ENCODE assay signal across 20 mouse cellular contexts in the genomic region with DNA sequence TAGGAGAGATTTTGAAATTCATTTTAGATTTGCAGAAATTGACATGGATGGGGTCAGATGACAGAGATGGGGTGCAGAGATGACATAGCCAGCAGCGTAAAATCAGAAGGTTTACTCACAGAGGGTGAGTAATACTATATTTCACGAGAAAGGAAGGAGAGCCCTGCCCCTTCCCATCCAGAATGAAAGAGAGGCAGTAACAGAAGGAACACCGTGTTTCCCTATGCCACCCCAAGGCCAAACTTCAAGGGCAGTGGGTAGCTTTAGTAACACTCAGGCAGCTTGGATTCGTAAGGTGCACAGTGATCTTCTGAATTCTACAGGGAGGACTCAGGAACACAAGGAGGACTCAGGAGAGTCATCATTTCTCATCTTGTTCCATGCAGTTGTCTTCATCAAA.
DNase-seq lines count a peak whose midpoint lies in the region; ATAC-seq and TF ChIP-seq lines count a peak whose summit lies in the region.
"Had no signal": no experiment of that assay in that cellular context is flagged by ENCODE, and none has a peak within 500 bp of the region (broad histone marks: within the 10 kb centered on the region; RNA-seq: fewer than 3 reads in every experiment).

No protein-coding gene starts in this region.

- ATAC-seq in limb, embryonic 13.5 days (ENCODE audit: low FRiP score, low read depth): no peak
- ATAC-seq in embryonic facial prominence, embryonic 15.5 days (ENCODE audit: insufficient number of reproducible peaks, low FRiP score, low TSS enrichment, low read depth): no peak

- no peaks in the 10 kb centered on the region for H3K9me3 ChIP-seq in heart, embryonic 10.5 days
- H3K9me3 ChIP-seq in limb, embryonic 13.5 days: no peaks in the 10 kb centered on the region
- no peaks in the 10 kb centered on the region for H3K9me3 ChIP-seq in limb, embryonic 10.5 days (replicated peaks)
- H3K9me3 ChIP-seq in embryonic facial prominence, embryonic 15.5 days (replicated peaks): no peaks in the 10 kb centered on the region
- H3K9me3 ChIP-seq: forebrain, embryonic 13.5 days; intestine, embryonic 15.5 days; kidney, embryonic 15.5 days; midbrain, embryonic 12.5 days; neural tube, embryonic 13.5 days had no signal

- H3K79me2 ChIP-seq in heart, adult 2 months (replicated peaks; ENCODE audit: control insufficient read depth, insufficient read depth, low read length): no peaks in the 10 kb centered on the region
- H3K79me2 ChIP-seq in myocyte (ENCODE audit: control insufficient read depth, insufficient read depth): no peaks in the 10 kb centered on the region

- no peak for TF ChIP-seq POLR2A in heart, adult 2 months (IDR thresholded peaks at IDR 0.05; ENCODE audit: insufficient read depth, low read depth, low read length)
- TF ChIP-seq POLR2A in myocyte (IDR thresholded peaks at IDR 0.05; ENCODE audit: insufficient read length, low read depth): no peak

- H3K4me1 ChIP-seq in heart, embryonic 10.5 days: peaks cover 54% of the 10 kb centered on the region
- H3K4me1 ChIP-seq in heart, adult 2 months (ENCODE audit: control insufficient read depth, insufficient read depth, low read length): peaks cover 4% of the 10 kb centered on the region; the same call in 1 of the 2 replicates
- peaks cover 22% of the 10 kb centered on the region for H3K4me1 ChIP-seq in limb, embryonic 13.5 days
- H3K4me1 ChIP-seq in limb, embryonic 10.5 days: no peaks in the 10 kb centered on the region
- H3K4me1 ChIP-seq in embryonic facial prominence, embryonic 15.5 days: peaks cover 31% of the 10 kb centered on the region
- H3K4me1 ChIP-seq: intestine, embryonic 15.5 days; midbrain, embryonic 12.5 days; neural tube, embryonic 13.5 days had no signal

- WGBS in heart, embryonic 10.5 days: 82% methylated on average over 4 of the region's 4 CpGs
- WGBS in heart, adult 2 months: 84% methylated on average over 4 of the region's 4 CpGs
- 78% methylated on average over 4 of the region's 4 CpGs for WGBS in limb, embryonic 13.5 days
- WGBS in limb, embryonic 10.5 days: 86% methylated on average over 4 of the region's 4 CpGs
- 65% methylated on average over 4 of the region's 4 CpGs for WGBS in embryonic facial prominence, embryonic 15.5 days

- DNase-seq in heart, embryonic 10.5 days (ENCODE audit: low spot score): no peak
- DNase-seq in heart, adult 2 months: no peak
- no peak for DNase-seq in limb, embryonic 10.5 days (ENCODE audit: low spot score)
- no peak for DNase-seq in urinary bladder, postnatal 10 days (ENCODE audit: low spot score)
- DNase-seq: cerebellum, adult 18-20 months; cerebellum, postnatal 25 days; embryo, embryonic 11 days; liver, postnatal 0 days; lung, postnatal 10 days; thymus, postnatal 25 days had no signal

- no peaks in the 10 kb centered on the region for H3K27me3 ChIP-seq in heart, embryonic 10.5 days (ENCODE audit: insufficient read depth, poor library complexity, severe bottlenecking)
- H3K27me3 ChIP-seq in heart, adult 2 months (ENCODE audit: control insufficient read depth, insufficient read depth, low read length): no peaks in the 10 kb centered on the region
- H3K27me3 ChIP-seq in limb, embryonic 13.5 days: no peaks in the 10 kb centered on the region
- H3K27me3 ChIP-seq in limb, embryonic 10.5 days (ENCODE audit: low read depth, poor library complexity, severe bottlenecking): no peaks in the 10 kb centered on the region
- no peaks in the 10 kb centered on the region for H3K27me3 ChIP-seq in embryonic facial prominence, embryonic 15.5 days
- no peaks in the 10 kb centered on the region for H3K27me3 ChIP-seq in myocyte (ENCODE audit: control insufficient read depth, insufficient read depth, insufficient read length)
- H3K27me3 ChIP-seq: forebrain, embryonic 13.5 days; intestine, embryonic 15.5 days; kidney, embryonic 15.5 days; midbrain, embryonic 12.5 days; neural tube, embryonic 13.5 days had no signal

- no peaks in the 10 kb centered on the region for H3K36me3 ChIP-seq in heart, embryonic 10.5 days
- no peaks in the 10 kb centered on the region for H3K36me3 ChIP-seq in heart, adult 2 months (ENCODE audit: control insufficient read depth, insufficient read depth, low read length)
- no peaks in the 10 kb centered on the region for H3K36me3 ChIP-seq in limb, embryonic 13.5 days
- H3K36me3 ChIP-seq in limb, embryonic 10.5 days: no peaks in the 10 kb centered on the region
- H3K36me3 ChIP-seq in embryonic facial prominence, embryonic 15.5 days: no peaks in the 10 kb centered on the region
- no peaks in the 10 kb centered on the region for H3K36me3 ChIP-seq in myocyte (ENCODE audit: control insufficient read depth, insufficient read depth)
- H3K36me3 ChIP-seq: intestine, embryonic 15.5 days; kidney, embryonic 15.5 days; midbrain, embryonic 12.5 days; neural tube, embryonic 13.5 days had no signal

- TF ChIP-seq CTCF in heart, adult 2 months (IDR thresholded peaks at IDR 0.05): no peak

- 0 out of 2 replicates have a peak overlapping the region, but pooled peaks have one; percentile 22 for H3K27ac ChIP-seq in heart, embryonic 10.5 days
- no peak overlapping the region for H3K27ac ChIP-seq in heart, adult 2 months
- H3K27ac ChIP-seq in limb, embryonic 13.5 days: peak overlapping the region; percentile 10; the same call in 1 of the 2 replicates
- H3K27ac ChIP-seq in limb, embryonic 10.5 days: no peak overlapping the region
- H3K27ac ChIP-seq in embryonic facial prominence, embryonic 15.5 days (replicated peaks): peak overlapping the region; percentile 81
- H3K27ac ChIP-seq: forebrain, embryonic 13.5 days; hindbrain, embryonic 14.5 days; intestine, embryonic 15.5 days; midbrain, embryonic 12.5 days; neural tube, embryonic 13.5 days had no signal

- intact Hi-C loops in heart, adult 2 months (cut with DNase I): no loop called here

- no peak overlapping the region for H3K4me3 ChIP-seq in heart, embryonic 10.5 days
- H3K4me3 ChIP-seq in heart, adult 2 months: no peak overlapping the region
- H3K4me3 ChIP-seq in limb, embryonic 13.5 days: no peak overlapping the region
- no peak overlapping the region for H3K4me3 ChIP-seq in limb, embryonic 10.5 days
- no peak overlapping the region for H3K4me3 ChIP-seq in embryonic facial prominence, embryonic 15.5 days (replicated peaks)
- no peak overlapping the region for H3K4me3 ChIP-seq in myocyte
- H3K4me3 ChIP-seq: erythroblast, embryonic 14.5 days; forebrain, embryonic 13.5 days; intestine, embryonic 15.5 days; kidney, embryonic 15.5 days; midbrain, embryonic 12.5 days; neural tube, embryonic 13.5 days had no signal

- no peak for TF ChIP-seq EP300 in heart, adult 2 months (IDR thresholded peaks at IDR 0.05; ENCODE audit: insufficient read depth, low read depth, low read length)

- H3ac ChIP-seq in myocyte (ENCODE audit: control insufficient read depth, insufficient read length): no peak overlapping the region

- H3K9ac ChIP-seq in heart, adult 2 months (ENCODE audit: low read depth, low read length): no peak overlapping the region
- H3K9ac ChIP-seq in limb, embryonic 13.5 days: no peak overlapping the region
- H3K9ac ChIP-seq in embryonic facial prominence, embryonic 15.5 days: no peak overlapping the region
- H3K9ac ChIP-seq: forebrain, embryonic 13.5 days; hindbrain, embryonic 14.5 days; intestine, embryonic 15.5 days; kidney, embryonic 15.5 days; liver, postnatal 0 days; midbrain, embryonic 12.5 days; neural tube, embryonic 13.5 days had no signal

- H3K4me2 ChIP-seq in limb, embryonic 13.5 days (replicated peaks): no peak overlapping the region
- H3K4me2 ChIP-seq in embryonic facial prominence, embryonic 15.5 days (replicated peaks): no peak overlapping the region
- H3K4me2 ChIP-seq in myocyte (ENCODE audit: low read depth): peak overlapping the region; percentile 37
- H3K4me2 ChIP-seq: forebrain, embryonic 13.5 days; hindbrain, embryonic 14.5 days; intestine, embryonic 15.5 days; kidney, embryonic 15.5 days; midbrain, embryonic 12.5 days; neural tube, embryonic 13.5 days had no signal

TF ChIP-seq in myocyte, 11 proteins besides CTCF, POLR2A, EP300 and RAD21:
- TF ChIP-seq MYOG (IDR thresholded peaks at IDR 0.05; ENCODE audit: control insufficient read depth in 1 of 3, insufficient read depth in 1 of 3, insufficient read length in 2 of 3, low read depth in 2 of 3): no peak
- no peak for TF ChIP-seq SRF (IDR thresholded peaks at IDR 0.05; ENCODE audit: control insufficient read depth, insufficient read length, low read depth)

Comparison
In these comparisons a context has a peak if more than half of its experiments do, and no peak if none do; other contexts are left out.
1. H3K27ac ChIP-seq: peak in heart, embryonic 10.5 days (single experiment), limb, embryonic 13.5 days (single experiment) and embryonic facial prominence, embryonic 15.5 days (single experiment); none in heart, adult 2 months (single experiment) and limb, embryonic 10.5 days (single experiment).